Mouse (Mus musculus) intestine, embryonic 16.5 days (tissue): ENCODE measurements around the gene Cyb5d1. TPM values are rescaled to one million over a fixed set of nuclear protein-coding genes. Genes with fewer than 3 reads are reported as not detected.

Experiments
- ATAC-seq: fragments of 200-750 bp; cut with Nextera tagmentation; 2 replicates; pipeline ENCODE4 v1.8.0; 2017; ENCODE audit warnings: moderate TSS enrichment, moderate library complexity
- H3K27ac ChIP-seq: fragments of 300-500 bp; sonication (generic); 2 replicates; pipeline ENCODE4 v1.5.1; 2014; ENCODE audit warnings: mild to moderate bottlenecking, low read length
- H3K27me3 ChIP-seq: fragments of 300-500 bp; sonication (generic); replicated peaks from 2 replicates; pipeline ENCODE4 v1.6.1; 2014; ENCODE audit warnings: low read length, control low read depth, mixed read lengths; ENCODE audit not compliant: control insufficient read depth, insufficient read depth
- H3K36me3 ChIP-seq: fragments of 300-500 bp; sonication (generic); 2 replicates; pipeline ENCODE4 v1.6.1; 2014; ENCODE audit warnings: low read length, control low read depth; ENCODE audit not compliant: control insufficient read depth, insufficient read depth
- H3K4me1 ChIP-seq: fragments of 300-500 bp; sonication (generic); 2 replicates; pipeline ENCODE4 v1.6.1; 2014; ENCODE audit warnings: low read length, control low read depth, mixed read lengths; ENCODE audit not compliant: control insufficient read depth, insufficient read depth
- H3K4me2 ChIP-seq: fragments of 300-500 bp; sonication (generic); 2 replicates; pipeline ENCODE4 v1.6.1; 2014; ENCODE audit warnings: low read depth, low read length, control low read depth
- H3K4me3 ChIP-seq: fragments of 300-500 bp; sonication (generic); 2 replicates; pipeline ENCODE4 v1.5.1; 2014; ENCODE audit warnings: mild to moderate bottlenecking, low read length
- H3K9ac ChIP-seq: fragments of 300-500 bp; sonication (generic); 2 replicates; pipeline ENCODE4 v1.6.1; 2014; ENCODE audit warnings: low read depth, low read length
- H3K9me3 ChIP-seq: fragments of 300-500 bp; sonication (generic); 2 replicates; pipeline ENCODE4 v1.6.1; 2016; ENCODE audit warnings: low read length, control low read depth; ENCODE audit not compliant: control insufficient read depth
- WGBS: fragments of 180-500 bp; shearing (Covaris S2); extraction: QIAGEN DNeasy Blood & Tissue Kit; methylation state at CpG from one replicate; pipeline ENCODE4 v1.1.7; 2014; 5-methylcytosine and 5-hydroxymethylcytosine counted together
- polyA plus RNA-seq: library from polyadenylated mRNA; unstranded; fragments of >200 nt; fragmentation: Nextera tagmentation; extraction: Ambion mirVana; gene quantifications from 2 replicates; pipeline ENCODE4 v1.2.1, GENCODE M21; 2015

Gene Cyb5d1
- polyA plus RNA-seq, 1 experiment from 2014 or later: 24.0 TPM

- Histone ChIP-seq H3K9ac (peak overlapping the region; percentile 99), H3K36me3 (peaks cover 6% of the 10 kb centered on the region; the same call in 1 of the 2 replicates), H3K27ac (peak overlapping the region; percentile 99), H3K9me3 (no peaks in the 10 kb centered on the region), H3K27me3 (no peaks in the 10 kb centered on the region), H3K4me1 (peaks cover 44% of the 10 kb centered on the region), H3K4me2 (peak overlapping the region; percentile 95), H3K4me3 (peak overlapping the region; percentile 81)
- ATAC-seq: no peak
- WGBS: 0% methylated on average over 22 of the region's 22 CpGs
These were observed 28.4 kb downstream of the Cyb5d1 start for GRCm38 (mm10) chr11:69366855-69367615.

DNA sequence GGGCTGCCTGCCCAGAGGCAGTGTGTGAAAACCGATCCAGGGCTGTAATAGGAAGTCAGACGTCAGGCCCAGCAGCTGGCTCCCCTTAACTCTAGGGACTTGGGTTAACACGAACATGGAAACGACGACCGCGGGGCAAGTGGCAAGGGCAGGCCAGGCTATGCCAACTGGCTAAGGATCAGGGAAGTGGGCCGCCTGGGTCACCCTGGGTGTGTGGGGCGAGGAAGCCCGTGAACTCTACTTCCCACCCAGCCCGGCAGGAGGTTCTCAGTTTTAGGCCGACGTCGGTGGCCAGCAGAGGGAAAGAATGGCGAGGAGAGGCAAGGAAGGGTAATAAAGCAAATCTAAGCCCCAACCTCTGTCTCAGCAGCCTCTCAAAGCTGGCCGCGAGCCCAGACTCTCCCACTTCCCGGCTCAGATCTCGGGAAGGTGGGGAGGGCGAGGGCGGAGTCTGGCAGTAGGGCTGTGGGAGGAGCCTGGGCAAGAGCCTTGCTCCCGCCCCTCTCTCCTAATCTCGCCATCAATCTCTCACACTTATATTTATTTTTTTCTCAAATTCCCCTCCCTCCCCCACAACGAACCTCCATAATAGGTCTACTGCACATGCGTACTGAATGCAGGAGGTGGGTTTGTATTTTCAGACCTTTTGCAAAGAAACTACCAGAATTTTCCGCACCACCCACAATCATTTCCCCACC, 29.1 kb downstream of the Cyb5d1 start:
- peak; percentile 80 for ATAC-seq
- Histone ChIP-seq H3K36me3 (peaks cover 11% of the 10 kb centered on the region), H3K4me2 (peak overlapping the region; percentile 95), H3K9ac (peak overlapping the region; percentile 72), H3K27me3 (no peaks in the 10 kb centered on the region), H3K4me1 (peaks cover 37% of the 10 kb centered on the region), H3K9me3 (no peaks in the 10 kb centered on the region), H3K27ac (peak overlapping the region; percentile 99), H3K4me3 (peak overlapping the region; percentile 81)
- 0% methylated on average over 26 of the region's 26 CpGs for WGBS

GRCm38 (mm10) chr11:69365722-69366121, 29.7 kb downstream of the Cyb5d1 start:
- Histone ChIP-seq H3K9me3 (no peaks in the 10 kb centered on the region), H3K27me3 (no peaks in the 10 kb centered on the region), H3K4me2 (peak overlapping the region; percentile 95), H3K4me3 (peak overlapping the region; percentile 81), H3K4me1 (peaks cover 31% of the 10 kb centered on the region), H3K36me3 (peaks cover 16% of the 10 kb centered on the region), H3K27ac (peak overlapping the region; percentile 99), H3K9ac (peak overlapping the region; percentile 72)
- 16% methylated on average over 6 of the region's 6 CpGs for WGBS
- peak; percentile 21; the same call in 1 of the 2 replicates for ATAC-seq

GRCm38 (mm10) chr11:69364910-69365309, 30.5 kb downstream of the Cyb5d1 start:
- H3K27me3 ChIP-seq: no peaks in the 10 kb centered on the region
- H3K9ac ChIP-seq: peak overlapping the region; percentile 50; the same call in 1 of the 2 replicates
- H3K27ac ChIP-seq: peak overlapping the region; percentile 99
- peaks cover 23% of the 10 kb centered on the region for H3K36me3 ChIP-seq
- H3K4me2 ChIP-seq: peak overlapping the region; percentile 95
- H3K4me3 ChIP-seq: peak overlapping the region; percentile 81
- peaks cover 28% of the 10 kb centered on the region for H3K4me1 ChIP-seq
- no peaks in the 10 kb centered on the region for H3K9me3 ChIP-seq
- WGBS: 3% methylated on average over 6 of the region's 6 CpGs
- ATAC-seq: peak; percentile 48

DNA sequence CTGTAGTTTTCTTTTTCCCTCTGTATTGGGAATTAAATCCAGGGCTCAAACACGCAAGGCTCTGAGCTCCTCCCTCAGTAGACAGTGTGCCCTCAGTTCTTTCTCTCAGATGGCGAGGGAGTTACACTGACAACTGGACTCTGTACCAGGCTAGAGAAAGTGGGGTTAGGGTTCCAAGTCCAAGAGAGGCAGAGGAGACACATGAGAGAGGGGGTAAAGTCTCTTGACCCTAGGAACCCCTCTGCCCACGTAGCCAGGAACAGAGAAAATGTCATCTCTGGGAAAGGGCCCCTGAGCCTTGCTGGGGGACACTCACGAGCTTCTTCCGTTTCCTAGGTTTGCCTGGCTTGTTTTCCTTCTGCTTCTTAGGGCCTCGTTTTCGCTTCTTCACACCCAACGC, 31.1 kb downstream of the Cyb5d1 start:
- peaks cover 28% of the 10 kb centered on the region for H3K4me1 ChIP-seq
- 29% methylated on average over 8 of the region's 8 CpGs for WGBS
- ATAC-seq: peak; percentile 16; the same call in 1 of the 2 replicates
- peaks cover 27% of the 10 kb centered on the region for H3K36me3 ChIP-seq
- H3K4me3 ChIP-seq: peak overlapping the region; percentile 81; the same call in 1 of the 2 replicates
- H3K4me2 ChIP-seq: peak overlapping the region; percentile 95
- peak overlapping the region; percentile 38; the same call in 1 of the 2 replicates for H3K9ac ChIP-seq
- no peaks in the 10 kb centered on the region for H3K27me3 ChIP-seq
- peak overlapping the region; percentile 99 for H3K27ac ChIP-seq
- no peaks in the 10 kb centered on the region for H3K9me3 ChIP-seq

DNA sequence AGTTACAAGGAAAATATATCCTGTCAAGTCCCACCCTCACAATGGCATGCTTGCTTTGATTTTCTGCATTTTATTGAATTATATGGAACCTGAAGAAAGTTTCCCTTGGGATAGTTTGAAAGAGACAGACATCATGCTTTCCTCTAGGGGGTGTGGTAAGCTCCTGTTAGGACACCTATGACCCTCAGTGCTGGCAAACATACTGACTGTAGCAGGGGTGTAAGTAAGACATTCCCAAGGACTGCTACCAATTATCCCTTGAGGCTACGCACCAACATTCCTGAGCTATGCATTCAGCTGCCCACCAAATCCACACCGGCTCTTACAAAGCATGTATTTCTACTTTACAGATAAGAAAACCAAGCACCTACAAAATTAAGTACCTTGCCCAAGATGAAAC, 33.0 kb downstream of the Cyb5d1 start:
- H3K9me3 ChIP-seq: no peaks in the 10 kb centered on the region
- 83% methylated on average over 2 of the region's 2 CpGs for WGBS
- ATAC-seq: no peak
- no peak overlapping the region for H3K4me3 ChIP-seq
- H3K9ac ChIP-seq: no peak overlapping the region
- H3K27ac ChIP-seq: no peak overlapping the region
- no peaks in the 10 kb centered on the region for H3K27me3 ChIP-seq
- peaks cover 25% of the 10 kb centered on the region for H3K4me1 ChIP-seq
- H3K4me2 ChIP-seq: no peak overlapping the region
- H3K36me3 ChIP-seq: peaks cover 33% of the 10 kb centered on the region

DNA sequence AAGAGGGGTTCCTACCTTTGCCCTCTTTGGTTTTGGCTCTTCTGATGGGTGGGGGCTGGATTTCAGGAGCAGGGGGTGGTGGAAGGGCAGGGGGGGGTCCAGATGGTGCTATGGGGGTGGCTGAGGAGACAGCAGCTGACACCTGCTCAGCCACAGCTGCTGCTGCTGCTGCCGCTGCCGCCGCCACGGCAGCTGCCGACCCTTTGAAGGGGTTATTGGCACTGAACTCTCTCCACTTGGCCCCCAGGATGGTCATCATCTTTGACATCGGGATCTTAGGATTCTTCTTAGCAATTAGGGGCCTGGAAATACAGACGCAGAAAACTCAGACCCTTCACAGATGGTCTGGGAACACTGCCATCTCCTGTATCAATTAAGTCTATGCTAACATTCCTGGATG, 33.4 kb downstream of the Cyb5d1 start:
- WGBS: 66% methylated on average over 7 of the region's 7 CpGs
- Histone ChIP-seq H3K27me3 (no peaks in the 10 kb centered on the region), H3K9ac (no peak overlapping the region), H3K27ac (no peak overlapping the region), H3K4me2 (no peak overlapping the region), H3K36me3 (peaks cover 36% of the 10 kb centered on the region), H3K4me3 (no peak overlapping the region), H3K9me3 (no peaks in the 10 kb centered on the region), H3K4me1 (peaks cover 25% of the 10 kb centered on the region)
- no peak for ATAC-seq

DNA sequence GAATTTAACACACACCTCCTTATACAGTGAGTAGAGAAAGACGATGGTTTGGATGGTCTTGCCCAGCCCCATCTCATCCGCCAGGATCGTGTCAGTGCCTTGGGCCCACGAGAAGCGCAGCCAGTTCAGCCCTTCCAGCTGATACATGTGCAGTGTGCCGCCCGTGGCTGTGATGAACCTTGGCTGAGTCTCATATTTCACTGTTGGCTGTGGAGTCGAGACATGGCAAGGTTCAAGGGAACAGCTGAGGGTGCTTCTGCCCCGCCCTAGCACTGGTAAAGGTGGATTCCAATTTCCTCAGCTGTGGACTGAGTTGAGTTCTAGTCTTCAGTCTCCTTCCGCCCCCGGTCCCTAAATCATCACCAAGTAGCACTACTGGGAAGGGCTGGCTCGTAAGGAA, 37.7 kb downstream of the Cyb5d1 start:
- Histone ChIP-seq H3K27me3 (no peaks in the 10 kb centered on the region), H3K9me3 (no peaks in the 10 kb centered on the region), H3K4me2 (no peak overlapping the region), H3K4me3 (no peak overlapping the region), H3K36me3 (peaks cover 60% of the 10 kb centered on the region), H3K27ac (no peak overlapping the region), H3K9ac (no peak overlapping the region), H3K4me1 (no peaks in the 10 kb centered on the region)
- no peak for ATAC-seq
- WGBS: 87% methylated on average over 12 of the region's 12 CpGs

GRCm38 (mm10) chr11:69356544-69356943, 38.9 kb downstream of the Cyb5d1 start:
- H3K36me3 ChIP-seq: peaks cover 57% of the 10 kb centered on the region
- ATAC-seq: no peak
- no peak overlapping the region for H3K4me2 ChIP-seq
- H3K9ac ChIP-seq: no peak overlapping the region
- H3K9me3 ChIP-seq: no peaks in the 10 kb centered on the region
- no peaks in the 10 kb centered on the region for H3K4me1 ChIP-seq
- no peak overlapping the region for H3K4me3 ChIP-seq
- H3K27me3 ChIP-seq: no peaks in the 10 kb centered on the region
- no peak overlapping the region for H3K27ac ChIP-seq
- 89% methylated on average over 5 of the region's 5 CpGs for WGBS
